Mouse (Mus musculus) testis, adult 2 months (tissue): ENCODE results near the gene Mfsd4a.

Experiments used
- CTCF ChIP-seq: fragments of 200-500 bp; IDR thresholded peaks from 2 replicates; pipeline ENCODE4 v1.5.1; 2012; ENCODE audit warnings: low read depth, mild to moderate bottlenecking, inconsistent platforms, low read length, moderate library complexity; ENCODE audit not compliant: control insufficient read depth, insufficient read depth, insufficient replicate concordance
- POLR2A ChIP-seq: fragments of 200-500 bp; IDR thresholded peaks from 2 replicates; pipeline ENCODE4 v1.6.1; 2012; ENCODE audit warnings: low read depth, mild to moderate bottlenecking, inconsistent platforms, low read length, moderate library complexity; ENCODE audit not compliant: control insufficient read depth

- TF ChIP-seq CTCF = no peak
- no peak for TF ChIP-seq POLR2A
Measured at GRCm38 (mm10) chr1:132037746-132038145, 30.1 kb downstream of the Mfsd4a start.
